Mouse (Mus musculus) gastrocnemius, adult 2 months (tissue): Measurements from ENCODE around the gene Pank1. TPM values are rescaled to one million over a fixed set of nuclear protein-coding genes. Genes with fewer than 3 reads are reported as not detected.

Experiments used
- DNase-seq: peaks from one replicate; pipeline ENCODE4 v3.0.0; 2022
- H3K27ac ChIP-seq: fragments of 200-600 bp; 2 replicates; pipeline ENCODE4 v1.8.1; 2022; ENCODE audit warnings: mild to moderate bottlenecking
- H3K4me3 ChIP-seq: fragments of 200-600 bp; 2 replicates; pipeline ENCODE4 v1.8.1; 2022; ENCODE audit warnings: mild to moderate bottlenecking, moderate library complexity
- CTCF ChIP-seq: fragments of 200-600 bp; IDR thresholded peaks from 2 replicates; pipeline ENCODE4 v1.8.1; 2022; ENCODE audit warnings: antibody characterized with exemption, mild to moderate bottlenecking, moderate library complexity
- intact Hi-C: fragments of 180-260 bp; cut with DNase I; formaldehyde crosslinking; loops from one replicate; pipeline ENCODE4 v1.15.1; 2025
- microRNA-seq: library from miRNA; unstranded; fragments of <30 nt; microRNA quantifications from one replicate; pipeline ENCODE4 v1.2.0, GENCODE M21; 2021
- total RNA-seq, 2 experiments: library from RNA; stranded (reverse); gene quantifications; 2 replicates each; pipeline ENCODE4 v1.2.3; 2021

Gene Pank1
- total RNA-seq, 2 experiments from 2014 or later, result 10.7 to 26.0 TPM

GRCm38 (mm10) chr19:34805071-34805470 lies 74.2 kb downstream of the Pank1 start:
- intact Hi-C loops, result no loop called here
- no peak overlapping the region for H3K27ac ChIP-seq
- no peak overlapping the region for H3K4me3 ChIP-seq
- no peak for DNase-seq
- no peak for TF ChIP-seq CTCF

DNA sequence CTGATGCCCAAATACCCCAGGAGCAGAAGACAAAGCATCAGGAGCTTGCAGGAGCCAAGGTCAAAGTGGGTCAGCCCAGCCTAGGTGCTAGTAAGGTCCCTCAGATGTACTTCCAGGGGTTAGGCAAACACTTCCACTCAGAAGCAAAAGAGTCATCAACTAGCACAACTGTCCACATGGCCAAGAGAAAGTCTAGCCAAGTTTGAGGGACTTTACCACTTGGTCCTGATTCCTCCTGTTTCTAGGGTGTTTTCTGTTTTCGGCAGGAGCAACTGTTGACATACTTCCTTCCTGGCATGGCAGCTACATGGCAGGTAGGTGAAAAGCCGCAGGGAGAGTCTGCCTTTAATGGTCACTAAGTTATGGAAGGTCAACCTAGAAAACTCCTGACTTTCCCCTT lies 74.7 kb downstream of the Pank1 start:
- Histone ChIP-seq H3K27ac (no peak overlapping the region), H3K4me3 (no peak overlapping the region)
- TF ChIP-seq CTCF, result no peak
- no peak for DNase-seq
- intact Hi-C loops, result no loop called here

DNA sequence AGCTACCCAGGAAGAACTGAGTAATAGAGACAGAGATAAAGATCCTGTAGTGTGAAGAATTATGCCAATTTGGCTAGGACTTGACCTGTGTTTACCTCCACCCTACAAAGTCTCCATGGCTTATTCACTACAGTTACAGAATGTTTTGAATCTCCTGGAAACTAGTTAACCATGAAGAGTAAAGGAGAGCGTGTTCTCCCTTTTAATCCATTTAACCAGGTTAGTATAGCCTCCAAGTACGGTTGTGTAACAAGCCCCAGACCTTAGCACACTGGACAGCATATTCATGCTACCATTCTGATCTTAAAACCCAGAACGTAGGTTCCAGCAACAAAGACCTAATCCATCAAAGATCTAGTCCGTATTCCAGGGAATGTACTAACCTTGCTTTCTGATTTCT lies 75.9 kb downstream of the Pank1 start:
- intact Hi-C loops, result no loop called here
- H3K27ac ChIP-seq, result no peak overlapping the region
- H3K4me3 ChIP-seq, result no peak overlapping the region
- no peak for TF ChIP-seq CTCF
- DNase-seq, result no peak

DNA sequence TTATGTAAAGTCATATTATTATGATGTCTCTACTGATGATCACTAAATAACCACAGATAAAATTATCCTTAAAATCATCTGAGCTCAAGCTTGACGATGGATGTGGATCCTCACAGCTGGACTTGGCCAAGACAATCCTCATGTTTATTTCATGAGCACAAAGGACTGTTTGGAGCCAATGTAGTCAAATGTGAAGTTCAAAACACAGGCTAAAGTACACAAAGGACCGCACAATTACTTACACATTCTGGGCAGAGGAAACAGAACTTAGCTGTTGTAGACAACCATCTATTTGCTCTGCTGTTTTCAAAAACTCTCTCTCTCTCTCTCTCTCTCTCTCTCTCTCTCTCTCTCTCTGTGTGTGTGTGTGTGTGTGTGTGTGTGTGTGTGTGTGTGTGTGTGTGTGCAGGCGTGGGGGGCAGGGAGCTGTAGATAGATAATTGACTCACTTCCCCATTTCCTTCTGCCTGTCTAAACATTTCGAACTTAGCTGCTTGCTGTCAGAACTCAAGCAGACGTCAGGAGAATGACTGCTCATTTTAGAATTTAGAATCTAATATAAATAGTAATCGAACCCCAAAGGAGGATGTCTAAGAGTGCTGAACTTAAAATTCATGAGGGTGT lies 79.5 kb downstream of the Pank1 start:
- no peak for TF ChIP-seq CTCF
- no peak for DNase-seq
- no peak overlapping the region for H3K4me3 ChIP-seq
- intact Hi-C loops, result no loop called here
- no peak overlapping the region for H3K27ac ChIP-seq

- TF ChIP-seq CTCF, result no peak
- Histone ChIP-seq H3K4me3 (no peak overlapping the region), H3K27ac (no peak overlapping the region)
- DNase-seq, result no peak
- intact Hi-C loops, result no loop called here
Observed at GRCm38 (mm10) chr19:34796396-34796795, 82.9 kb downstream of the Pank1 start.

- intact Hi-C loops, result no loop called here
- no peak for DNase-seq
- TF ChIP-seq CTCF, result no peak
- Histone ChIP-seq H3K27ac (no peak overlapping the region), H3K4me3 (no peak overlapping the region)
Observed at GRCm38 (mm10) chr19:34782491-34782890, 96.8 kb downstream of the Pank1 start.

- intact Hi-C loops, result loop anchor here (10.0 kb wide), 1 partner anchor 234 kb away; no protein-coding TSS in a partner anchor
- H3K27ac ChIP-seq, result no peak overlapping the region
- no peak overlapping the region for H3K4me3 ChIP-seq
- no peak for TF ChIP-seq CTCF
- no peak for DNase-seq
Observed at GRCm38 (mm10) chr19:34778993-34779392, 100.3 kb downstream of the Pank1 start.

DNA sequence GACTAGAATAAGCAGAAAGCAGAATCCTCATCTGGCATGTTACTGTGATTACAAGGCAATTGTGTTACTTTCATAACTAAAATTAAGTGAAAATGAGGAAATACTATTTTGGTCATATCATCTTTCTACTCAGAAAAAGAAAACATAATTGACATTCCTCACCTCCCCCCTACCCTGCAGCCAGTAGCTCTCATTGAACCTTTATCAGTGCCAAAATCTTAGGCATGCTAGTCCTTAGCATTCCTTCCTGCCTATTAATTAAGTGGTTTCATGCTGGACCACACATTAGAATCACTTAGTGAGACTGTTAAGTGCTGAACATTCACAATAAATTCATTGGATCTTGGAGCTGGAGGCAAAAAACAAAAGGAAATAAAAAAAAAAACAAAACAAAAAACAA lies 101.2 kb downstream of the Pank1 start:
- H3K4me3 ChIP-seq, result no peak overlapping the region
- H3K27ac ChIP-seq, result no peak overlapping the region
- intact Hi-C loops, result loop anchor here (10.0 kb wide), 1 partner anchor 233 kb away; no protein-coding TSS in a partner anchor
- TF ChIP-seq CTCF, result no peak
- DNase-seq, result no peak

- intact Hi-C loops, result loop anchor here (1.0 to 10.0 kb wide), 2 partner anchors 106 to 228 kb away; no protein-coding TSS in a partner anchor
- H3K4me3 ChIP-seq, result no peak overlapping the region
- no peak overlapping the region for H3K27ac ChIP-seq
- DNase-seq, result peak; percentile 21
- peak; percentile 93; the same call in 1 of the 2 replicates for TF ChIP-seq CTCF
Observed at GRCm38 (mm10) chr19:34772775-34773174, 106.5 kb downstream of the Pank1 start.

- Histone ChIP-seq H3K27ac (no peak overlapping the region), H3K4me3 (no peak overlapping the region)
- no peak for TF ChIP-seq CTCF
- intact Hi-C loops, result loop anchor here (10.0 kb wide), 1 partner anchor 226 kb away; no protein-coding TSS in a partner anchor
- no peak for DNase-seq
Observed at GRCm38 (mm10) chr19:34770764-34771163, 108.5 kb downstream of the Pank1 start.

GRCm38 (mm10) chr19:34758754-34759153 lies 120.5 kb downstream of the Pank1 start:
- TF ChIP-seq CTCF, result no peak
- H3K27ac ChIP-seq, result no peak overlapping the region
- intact Hi-C loops, result no loop called here
- no peak overlapping the region for H3K4me3 ChIP-seq
- no peak for DNase-seq

Small RNA genes lying within 50 kb of the gene (microRNA-seq; reads per million reads assigned to microRNA genes)
- gene Mir107, result 842 reads per million, percentile 75 among the genes with 10 or more reads in this experiment

Other genes with a start within 250 kb of the Pank1 start
- gene Ifit1bl2, start 238.7 kb downstream of the Pank1 start, total RNA-seq, result under 1 TPM in 1 of 2 experiments, not detected in 1; 0.11 TPM
- gene Ifit1, start 238.6 kb downstream of the Pank1 start, total RNA-seq, result under 1 TPM; 0.33 to 0.47 TPM
- gene Slc16a12, start 132.2 kb downstream of the Pank1 start, total RNA-seq, result under 1 TPM; 0.38 to 0.47 TPM
- gene Kif20b, start 42.9 kb upstream of the Pank1 start, total RNA-seq, result under 1 TPM; 0.11 to 0.38 TPM